Mouse (Mus musculus): Measurements from ENCODE around the gene Etl4. TPM values are rescaled to one million over a fixed set of nuclear protein-coding genes. Genes with fewer than 3 reads are reported as not detected.
"Not testable (repeated sequence)": the region's sequence is repeated elsewhere in the genome, so short reads cannot be mapped to it uniquely, and the experiment has no call there.

Etl4 gene
- polyA plus RNA-seq, 1 experiment from 2014 or later: 23.3 TPM

GRCm38 (mm10) chr2:20653116-20653515 is 743.5 kb downstream of the Etl4 start:
- Histone ChIP-seq H3K27me3 (no peaks in the 10 kb centered on the region), H3K36me3 (no peaks in the 10 kb centered on the region), H3K27ac (no peak overlapping the region), H3K9me3 (no peaks in the 10 kb centered on the region), H3K4me3 (no peak overlapping the region), H3K9ac (no peak overlapping the region), H3K4me2 (no peak overlapping the region), H3K4me1 (peaks cover 23% of the 10 kb centered on the region)
- ATAC-seq (ENCODE audit: borderline replicate concordance, extremely low read depth, low FRiP score, low TSS enrichment): no peak

- ATAC-seq (ENCODE audit: borderline replicate concordance, extremely low read depth, low FRiP score, low TSS enrichment): no peak
- Histone ChIP-seq H3K9ac (no peak overlapping the region), H3K4me2 (no peak overlapping the region), H3K4me1 (peaks cover 21% of the 10 kb centered on the region), H3K9me3 (no peaks in the 10 kb centered on the region), H3K36me3 (no peaks in the 10 kb centered on the region), H3K27ac (no peak overlapping the region), H3K4me3 (no peak overlapping the region), H3K27me3 (no peaks in the 10 kb centered on the region)
- WGBS: 58% methylated on average over 8 of the region's 8 CpGs
Observed at GRCm38 (mm10) chr2:20654058-20654457, 744.5 kb downstream of the Etl4 start.

DNA sequence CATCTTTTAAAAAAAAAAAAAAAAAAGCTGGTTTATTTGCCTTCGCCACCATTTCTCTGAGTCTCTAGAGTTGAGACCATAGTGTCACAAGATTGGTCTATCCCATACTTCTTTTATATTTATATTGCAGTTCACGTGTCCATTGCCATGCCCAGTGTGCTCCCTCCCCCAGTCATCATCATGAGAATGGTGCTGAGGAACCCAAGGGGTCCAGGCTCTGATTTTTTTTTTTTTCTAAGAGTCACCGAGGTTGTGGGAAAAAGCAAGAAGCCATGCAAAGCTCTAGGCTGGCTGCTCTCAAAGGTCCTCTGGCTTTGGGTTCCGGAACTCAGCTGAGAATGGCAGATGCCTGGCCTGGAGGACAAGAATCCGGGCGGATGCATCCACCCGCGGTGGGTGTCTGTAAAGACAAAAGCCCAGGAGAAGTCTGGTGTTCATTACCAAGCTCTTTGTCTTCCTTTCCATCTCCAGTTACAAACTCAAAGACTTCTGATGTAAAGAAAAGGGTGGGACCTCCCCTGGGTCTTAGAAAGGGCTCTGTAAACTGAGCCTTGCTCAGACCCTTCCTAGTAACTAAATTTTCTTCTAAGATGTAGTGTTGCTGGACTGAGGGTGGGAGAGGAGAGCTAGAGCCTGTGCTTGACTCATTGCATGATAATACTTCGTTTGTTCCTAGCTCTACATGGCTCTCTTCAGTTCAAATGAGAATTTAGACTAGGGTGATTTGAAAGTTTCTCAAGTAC is 745.2 kb downstream of the Etl4 start:
- Histone ChIP-seq H3K4me1 (peaks cover 14% of the 10 kb centered on the region), H3K27ac (no peak overlapping the region), H3K9me3 (no peaks in the 10 kb centered on the region), H3K4me3 (no peak overlapping the region), H3K36me3 (no peaks in the 10 kb centered on the region), H3K4me2 (no peak overlapping the region), H3K9ac (no peak overlapping the region), H3K27me3 (no peaks in the 10 kb centered on the region)
- ATAC-seq (ENCODE audit: borderline replicate concordance, extremely low read depth, low FRiP score, low TSS enrichment): no peak
- 59% methylated on average over 9 of the region's 9 CpGs for WGBS

- no peak overlapping the region for H3K4me3 ChIP-seq
- H3K27ac ChIP-seq: no peak overlapping the region
- no peaks in the 10 kb centered on the region for H3K27me3 ChIP-seq
- H3K4me1 ChIP-seq: peaks cover 9% of the 10 kb centered on the region; the same call in 1 of the 2 replicates
- H3K9ac ChIP-seq: no peak overlapping the region
- no peak overlapping the region for H3K4me2 ChIP-seq
- H3K9me3 ChIP-seq: no peaks in the 10 kb centered on the region
- 31% methylated on average over 2 of the region's 2 CpGs for WGBS
- no peaks in the 10 kb centered on the region for H3K36me3 ChIP-seq
- no peak for ATAC-seq (ENCODE audit: borderline replicate concordance, extremely low read depth, low FRiP score, low TSS enrichment)
Observed at GRCm38 (mm10) chr2:20655341-20655612, 745.7 kb downstream of the Etl4 start.

DNA sequence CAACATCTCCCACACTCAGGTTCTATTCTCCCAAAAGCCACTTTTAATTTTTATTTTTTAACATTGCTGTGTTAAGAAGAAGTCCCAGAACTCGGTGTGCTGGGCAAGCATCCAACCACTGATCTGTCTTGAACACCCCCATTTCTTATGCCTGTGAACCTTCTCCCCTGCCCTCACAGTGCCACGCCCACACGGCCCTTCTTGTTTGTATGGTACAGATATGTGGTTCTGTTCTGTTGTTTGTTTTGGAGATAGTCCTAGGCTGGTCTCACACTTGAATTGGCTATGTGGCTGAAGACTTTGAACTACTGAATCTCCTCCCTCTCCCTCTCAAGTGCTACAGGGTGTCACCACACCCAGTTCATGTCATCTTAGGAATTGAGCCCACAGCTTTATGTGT is 748.3 kb downstream of the Etl4 start:
- H3K9ac ChIP-seq: no peak overlapping the region
- no peak overlapping the region for H3K27ac ChIP-seq
- ATAC-seq (ENCODE audit: borderline replicate concordance, extremely low read depth, low FRiP score, low TSS enrichment): no peak
- WGBS: 62% methylated on average over 3 of the region's 3 CpGs
- no peak overlapping the region for H3K4me2 ChIP-seq
- no peaks in the 10 kb centered on the region for H3K36me3 ChIP-seq
- H3K4me1 ChIP-seq: 0 out of 2 replicates have a peak, but pooled peaks cover 7% of the 10 kb centered on the region
- H3K4me3 ChIP-seq: no peak overlapping the region
- H3K27me3 ChIP-seq: no peaks in the 10 kb centered on the region
- no peaks in the 10 kb centered on the region for H3K9me3 ChIP-seq

DNA sequence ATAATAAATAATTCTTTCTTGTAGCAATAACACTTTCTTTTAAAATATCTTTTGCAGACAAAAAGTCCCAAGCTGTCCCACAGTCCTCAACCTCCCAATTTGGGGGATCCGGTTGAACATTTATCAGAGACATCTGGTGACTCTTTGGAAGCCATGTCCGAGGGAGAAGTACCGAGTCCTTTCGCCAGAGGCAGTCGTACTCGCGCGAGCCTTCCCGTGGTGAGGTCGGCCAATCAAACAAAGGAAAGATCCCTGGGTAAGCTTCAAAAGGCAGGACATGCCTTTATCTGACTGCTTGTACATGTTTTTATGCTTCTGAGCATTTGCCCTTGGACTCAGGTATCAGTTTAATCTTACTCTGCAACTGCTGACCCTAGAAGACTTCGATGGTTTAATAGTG is 752.3 kb downstream of the Etl4 start:
- H3K27me3 ChIP-seq: no peaks in the 10 kb centered on the region
- WGBS: 87% methylated on average over 11 of the region's 11 CpGs
- H3K9ac ChIP-seq: no peak overlapping the region
- H3K4me2 ChIP-seq: no peak overlapping the region
- H3K4me3 ChIP-seq: no peak overlapping the region
- 0 out of 2 replicates have a peak, but pooled peaks cover 3% of the 10 kb centered on the region for H3K4me1 ChIP-seq
- no peaks in the 10 kb centered on the region for H3K9me3 ChIP-seq
- ATAC-seq (ENCODE audit: borderline replicate concordance, extremely low read depth, low FRiP score, low TSS enrichment): no peak
- H3K36me3 ChIP-seq: no peaks in the 10 kb centered on the region
- no peak overlapping the region for H3K27ac ChIP-seq

- Histone ChIP-seq H3K27me3 (no peaks in the 10 kb centered on the region), H3K9me3 (no peaks in the 10 kb centered on the region), H3K27ac (no peak overlapping the region), H3K9ac (no peak overlapping the region), H3K36me3 (no peaks in the 10 kb centered on the region), H3K4me1 (0 out of 2 replicates have a peak, but pooled peaks cover 2% of the 10 kb centered on the region), H3K4me3 (no peak overlapping the region), H3K4me2 (no peak overlapping the region)
- ATAC-seq (ENCODE audit: borderline replicate concordance, extremely low read depth, low FRiP score, low TSS enrichment): no peak
- WGBS: 82% methylated on average over 3 of the region's 3 CpGs
Observed at GRCm38 (mm10) chr2:20662696-20663095, 753.1 kb downstream of the Etl4 start.

DNA sequence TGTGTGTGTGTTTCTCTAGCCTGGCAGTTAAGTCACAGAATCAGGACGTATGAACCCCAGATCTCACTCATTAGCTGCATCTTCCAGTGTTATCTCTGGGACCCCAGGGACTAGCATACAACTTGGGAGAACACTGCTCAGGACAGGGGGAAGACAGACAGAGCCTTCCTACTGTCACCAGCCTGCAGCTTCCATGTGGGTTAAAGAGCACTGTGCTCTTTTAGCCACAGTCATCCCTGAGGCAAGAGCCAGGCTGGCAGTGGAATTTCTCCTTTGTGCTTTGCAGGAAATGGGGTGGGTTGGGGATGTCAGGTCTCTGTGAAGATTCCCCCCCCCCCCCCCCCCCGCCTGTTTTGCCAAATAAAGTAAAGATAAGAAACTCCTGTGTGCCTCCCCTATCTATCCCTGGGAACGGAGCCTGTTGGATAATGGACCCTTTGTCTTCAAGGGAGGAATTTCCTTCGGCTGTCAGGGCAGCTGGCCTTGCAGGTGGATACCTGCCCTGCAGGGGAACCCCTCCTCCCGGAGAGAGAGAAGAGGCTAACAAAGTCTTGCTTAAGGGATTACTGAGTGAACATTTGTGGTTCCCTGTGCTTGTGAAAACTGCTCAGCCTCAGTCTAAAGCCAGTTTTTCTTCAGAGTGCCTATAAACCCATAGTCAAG is 755.9 kb downstream of the Etl4 start:
- no peak for ATAC-seq (ENCODE audit: borderline replicate concordance, extremely low read depth, low FRiP score, low TSS enrichment)
- no peak overlapping the region for H3K9ac ChIP-seq
- H3K27ac ChIP-seq: peak overlapping the region; percentile 42
- H3K9me3 ChIP-seq: no peaks in the 10 kb centered on the region
- no peaks in the 10 kb centered on the region for H3K4me1 ChIP-seq
- no peak overlapping the region for H3K4me2 ChIP-seq
- H3K27me3 ChIP-seq: no peaks in the 10 kb centered on the region
- 25% methylated on average over 5 of the region's 5 CpGs for WGBS
- H3K4me3 ChIP-seq: no peak overlapping the region
- H3K36me3 ChIP-seq: no peaks in the 10 kb centered on the region

GRCm38 (mm10) chr2:20666051-20666478 is 756.5 kb downstream of the Etl4 start:
- H3K4me3 ChIP-seq: no peak overlapping the region
- no peak overlapping the region for H3K9ac ChIP-seq
- 39% methylated on average over 2 of the region's 2 CpGs for WGBS
- H3K27ac ChIP-seq: peak overlapping the region; percentile 42
- 0 out of 2 replicates have a peak, but pooled peaks have one; percentile 56 for ATAC-seq (ENCODE audit: borderline replicate concordance, extremely low read depth, low FRiP score, low TSS enrichment)
- H3K4me2 ChIP-seq: no peak overlapping the region
- no peaks in the 10 kb centered on the region for H3K36me3 ChIP-seq
- H3K27me3 ChIP-seq: no peaks in the 10 kb centered on the region
- H3K4me1 ChIP-seq: no peaks in the 10 kb centered on the region
- H3K9me3 ChIP-seq: no peaks in the 10 kb centered on the region

DNA sequence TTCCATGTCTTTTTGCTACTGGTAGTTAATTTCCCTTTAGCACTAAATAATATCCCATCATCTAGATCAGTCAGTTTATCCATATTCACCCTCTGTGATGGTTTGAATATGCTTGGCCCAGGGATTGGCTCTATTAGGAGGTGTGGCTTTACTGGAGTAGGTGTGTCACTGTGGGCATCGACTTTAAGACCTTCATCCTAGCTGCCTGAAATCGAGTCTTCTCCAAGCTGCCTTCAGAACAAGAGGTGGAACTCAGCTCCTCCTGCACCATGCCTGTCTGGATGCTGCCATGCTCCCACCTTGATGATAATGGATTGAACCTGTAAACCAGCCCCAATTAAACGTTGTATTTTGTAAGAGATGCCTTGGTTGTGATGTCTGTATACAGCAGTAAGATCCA is 758.3 kb downstream of the Etl4 start:
- Histone ChIP-seq H3K27me3 (no peaks in the 10 kb centered on the region), H3K4me3 (no peak overlapping the region), H3K27ac (no peak overlapping the region), H3K9me3 (no peaks in the 10 kb centered on the region), H3K4me1 (no peaks in the 10 kb centered on the region), H3K4me2 (no peak overlapping the region), H3K36me3 (no peaks in the 10 kb centered on the region), H3K9ac (no peak overlapping the region)
- ATAC-seq (ENCODE audit: borderline replicate concordance, extremely low read depth, low FRiP score, low TSS enrichment): no peak
- WGBS: 79% methylated on average over 3 of the region's 3 CpGs

DNA sequence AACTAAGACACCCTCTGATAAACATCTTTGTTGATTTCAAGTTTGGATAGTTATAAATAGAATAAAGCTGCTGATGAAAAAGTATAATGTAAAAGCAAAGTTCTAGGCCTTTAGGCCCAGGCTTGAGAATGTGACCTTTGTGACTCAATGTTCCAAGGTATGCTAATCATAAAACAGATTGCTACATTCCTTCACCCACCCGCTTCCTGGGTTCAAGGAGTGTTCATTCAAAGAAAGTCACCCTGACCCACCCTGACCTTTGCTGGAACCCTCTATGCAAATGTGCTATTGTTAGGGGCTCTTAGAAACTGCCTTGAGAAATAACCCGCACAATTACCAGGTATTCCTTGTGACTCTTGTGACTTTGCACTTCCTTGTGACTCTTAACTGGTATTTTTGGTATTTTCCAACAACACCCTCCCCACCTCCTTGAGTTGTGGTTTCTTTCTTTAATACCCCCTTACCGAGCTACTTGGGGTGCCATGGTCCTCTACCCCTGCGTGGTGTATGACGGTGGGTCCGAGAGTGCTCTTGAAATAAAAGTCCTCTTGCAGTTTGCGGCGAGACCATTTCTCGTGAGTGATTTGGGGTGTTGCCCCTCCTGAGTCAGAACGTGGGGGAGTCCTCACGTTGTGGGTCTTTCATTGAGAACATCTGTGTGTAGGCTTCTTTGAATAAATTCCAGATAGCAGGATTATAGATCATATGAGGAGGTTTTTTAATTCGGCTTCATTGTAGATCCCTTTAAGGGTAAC is 758.9 kb downstream of the Etl4 start:
- H3K9ac ChIP-seq; H3K4me3 ChIP-seq; H3K27ac ChIP-seq; H3K27me3 ChIP-seq; H3K36me3 ChIP-seq; H3K9me3 ChIP-seq; H3K4me2 ChIP-seq; ATAC-seq (ENCODE audit: borderline replicate concordance, extremely low read depth, low FRiP score, low TSS enrichment); H3K4me1 ChIP-seq: not testable (repeated sequence)
- WGBS: 86% methylated on average over 12 of the region's 12 CpGs

DNA sequence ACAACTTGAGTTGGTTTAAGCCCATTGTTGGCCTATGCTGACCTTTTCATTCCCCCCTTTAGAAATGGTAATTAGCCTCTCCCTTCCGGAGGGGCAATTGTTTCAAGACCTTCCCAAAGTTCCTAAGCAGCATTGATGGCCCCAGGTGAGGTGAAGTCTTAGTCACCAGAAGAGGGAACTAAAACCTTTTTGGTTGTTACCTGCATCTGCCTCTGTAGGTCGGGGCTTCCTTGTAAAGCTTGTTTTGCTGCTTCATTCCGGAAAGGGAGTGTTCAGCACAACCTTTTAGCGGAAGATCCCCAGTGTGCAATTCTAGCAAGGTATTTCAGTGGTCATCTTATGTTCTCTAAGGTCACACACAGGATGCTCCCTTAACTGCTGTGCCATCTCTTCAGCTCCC is 759.8 kb downstream of the Etl4 start:
- Histone ChIP-seq H3K4me1 (no peaks in the 10 kb centered on the region), H3K27me3 (no peaks in the 10 kb centered on the region), H3K9me3 (no peaks in the 10 kb centered on the region), H3K4me2 (no peak overlapping the region), H3K4me3 (no peak overlapping the region), H3K36me3 (no peaks in the 10 kb centered on the region), H3K9ac (no peak overlapping the region), H3K27ac (no peak overlapping the region)
- no peak for ATAC-seq (ENCODE audit: borderline replicate concordance, extremely low read depth, low FRiP score, low TSS enrichment)
- 73% methylated on average over 4 of the region's 4 CpGs for WGBS

Data from lung, embryonic 15.5 days (tissue).